Mouse (Mus musculus) liver, adult 2 months (tissue): ENCODE measurements at regions not wholly inside any gene's neighbourhood (a gene's known extent, or its start where the extent isn't known, plus 50 kb on each side); places are given as distances from the start of the nearest gene placed in this dataset.

Source experiments
- DNase-seq: peaks from one replicate; pipeline ENCODE4 v3.0.0-alpha.2; 2011; ENCODE audit warnings: low read depth, low spot score; ENCODE audit errors: extremely low read depth
- H3K27ac ChIP-seq: fragments of 200-500 bp; replicated peaks from 2 replicates; pipeline ENCODE4 v1.5.1; 2012; ENCODE audit warnings: low read depth, mild to moderate bottlenecking, control low read depth, inconsistent platforms, low read length; ENCODE audit not compliant: insufficient read depth
- H3K27me3 ChIP-seq: fragments of 200-500 bp; 2 replicates; pipeline ENCODE4 v1.6.1; 2012; ENCODE audit warnings: mild to moderate bottlenecking, moderate library complexity, low read length, inconsistent platforms; ENCODE audit not compliant: control insufficient read depth, insufficient read depth
- H3K36me3 ChIP-seq: fragments of 200-500 bp; 2 replicates; pipeline ENCODE4 v1.6.1; 2012; ENCODE audit warnings: low read length, inconsistent platforms; ENCODE audit not compliant: control insufficient read depth, insufficient read depth
- H3K4me1 ChIP-seq: fragments of 200-500 bp; 2 replicates; pipeline ENCODE4 v1.6.1; 2011; ENCODE audit warnings: low read length; ENCODE audit not compliant: control insufficient read depth, insufficient read depth
- H3K4me3 ChIP-seq: fragments of 200-500 bp; 2 replicates; pipeline ENCODE4 v1.5.1; 2011; ENCODE audit warnings: low read depth, mild to moderate bottlenecking, control low read depth, low read length, moderate library complexity; ENCODE audit not compliant: insufficient read depth
- H3K79me2 ChIP-seq: fragments of 200-500 bp; 2 replicates; pipeline ENCODE4 v1.6.1; 2012; ENCODE audit warnings: inconsistent platforms, mild to moderate bottlenecking, low read length, moderate library complexity; ENCODE audit not compliant: control insufficient read depth, insufficient read depth
- H3K9ac ChIP-seq: fragments of 200-500 bp; 2 replicates; pipeline ENCODE4 v1.6.1; 2012; ENCODE audit warnings: low read depth, mild to moderate bottlenecking, control low read depth, inconsistent platforms, low read length
- CTCF ChIP-seq: fragments of 200-500 bp; IDR thresholded peaks from 2 replicates; pipeline ENCODE4 v1.5.1; 2011; ENCODE audit warnings: low read depth, low read length, control low read depth
- POLR2A ChIP-seq: fragments of 200-500 bp; IDR thresholded peaks from 2 replicates; pipeline ENCODE4 v1.6.1; 2011; ENCODE audit warnings: low read length, control low read depth; ENCODE audit not compliant: insufficient read depth; ENCODE audit errors: extremely low read depth
- WGBS: fragments of 180-500 bp; shearing (Covaris S2); methylation state at CpG from one replicate; pipeline ENCODE4 v1.1.7; 2018; 5-methylcytosine and 5-hydroxymethylcytosine counted together

- no peak for DNase-seq
- Histone ChIP-seq H3K4me3 (no peak overlapping the region), H3K79me2 (no peaks in the 10 kb centered on the region), H3K9ac (no peak overlapping the region), H3K27ac (no peak overlapping the region), H3K27me3 (no peaks in the 10 kb centered on the region), H3K4me1 (no peaks in the 10 kb centered on the region), H3K36me3 (no peaks in the 10 kb centered on the region)
- WGBS: 71% methylated on average over 2 of the region's 2 CpGs
- no peak for TF ChIP-seq POLR2A
- TF ChIP-seq CTCF: no peak
Observed at GRCm38 (mm10) chr5:5956716-5957115, 207.6 kb upstream of the Steap1 start.

GRCm38 (mm10) chr5:5955783-5956182 is 206.7 kb upstream of the Steap1 start:
- no peak for DNase-seq
- no peaks in the 10 kb centered on the region for H3K27me3 ChIP-seq
- H3K36me3 ChIP-seq: no peaks in the 10 kb centered on the region
- H3K9ac ChIP-seq: no peak overlapping the region
- 66% methylated on average over 2 of the region's 2 CpGs for WGBS
- H3K4me1 ChIP-seq: no peaks in the 10 kb centered on the region
- TF ChIP-seq CTCF (no peak), POLR2A (no peak)
- H3K27ac ChIP-seq: no peak overlapping the region
- H3K79me2 ChIP-seq: no peaks in the 10 kb centered on the region
- H3K4me3 ChIP-seq: no peak overlapping the region

- Histone ChIP-seq H3K4me1 (no peaks in the 10 kb centered on the region), H3K79me2 (no peaks in the 10 kb centered on the region), H3K27me3 (no peaks in the 10 kb centered on the region), H3K9ac (no peak overlapping the region), H3K27ac (no peak overlapping the region), H3K36me3 (no peaks in the 10 kb centered on the region), H3K4me3 (no peak overlapping the region)
- WGBS: 83% methylated on average over 3 of the region's 3 CpGs
- no peak for TF ChIP-seq CTCF
- DNase-seq: no peak
Observed at GRCm38 (mm10) chr5:5925796-5926195, 176.7 kb upstream of the Steap1 start.

- Histone ChIP-seq H3K9ac (no peak overlapping the region), H3K4me1 (no peaks in the 10 kb centered on the region), H3K36me3 (no peaks in the 10 kb centered on the region), H3K79me2 (no peaks in the 10 kb centered on the region), H3K27me3 (no peaks in the 10 kb centered on the region), H3K4me3 (no peak overlapping the region), H3K27ac (no peak overlapping the region)
- TF ChIP-seq POLR2A: no peak
- TF ChIP-seq CTCF: no peak
- no peak for DNase-seq
- 56% methylated on average over 1 of the region's 1 CpGs for WGBS
Observed at GRCm38 (mm10) chr5:5916427-5916826, 167.3 kb upstream of the Steap1 start.

GRCm38 (mm10) chr5:5889376-5889775 is 140.2 kb upstream of the Steap1 start:
- Histone ChIP-seq H3K4me3 (no peak overlapping the region), H3K9ac (no peak overlapping the region), H3K79me2 (no peaks in the 10 kb centered on the region), H3K27ac (no peak overlapping the region), H3K36me3 (no peaks in the 10 kb centered on the region), H3K27me3 (no peaks in the 10 kb centered on the region), H3K4me1 (no peaks in the 10 kb centered on the region)
- no peak for DNase-seq
- WGBS: 78% methylated on average over 2 of the region's 2 CpGs
- TF ChIP-seq POLR2A (no peak), CTCF (no peak)

GRCm38 (mm10) chr5:5873425-5873824 is 124.3 kb upstream of the Steap1 start:
- 81% methylated on average over 5 of the region's 5 CpGs for WGBS

More at GRCm38 (mm10) chr5:5873425-5873824, 124.3 kb upstream of the Steap1 start:
- Histone ChIP-seq H3K27ac (no peak overlapping the region), H3K4me3 (no peak overlapping the region), H3K79me2 (no peaks in the 10 kb centered on the region), H3K9ac (no peak overlapping the region), H3K36me3 (no peaks in the 10 kb centered on the region), H3K4me1 (no peaks in the 10 kb centered on the region), H3K27me3 (no peaks in the 10 kb centered on the region)
- TF ChIP-seq CTCF (no peak), POLR2A (no peak)
- DNase-seq: no peak
